Mouse (Mus musculus): ENCODE measurements around the gene Cpt1a.

- no peak for TF ChIP-seq CTCF (IDR thresholded peaks at IDR 0.05; ENCODE audit: low read depth)
- TF ChIP-seq EP300 (optimal IDR thresholded peaks at IDR 0.05) = no peak
These were observed 3.8 kb downstream of the Cpt1a start for GRCm38 (mm10) chr19:3325771-3326478.

Data from stomach, postnatal 0 days (tissue).